Mouse (Mus musculus) C2C12 (cell line): Measurements from ENCODE around the gene Prtg.

Experiments used
- CTCF ChIP-seq: IDR thresholded peaks from one replicate; pipeline ENCODE4 v1.5.1; 2011; ENCODE audit not compliant: control insufficient read depth, insufficient read depth, insufficient read length
- FOSL1 ChIP-seq: IDR thresholded peaks from one replicate; pipeline ENCODE4 v1.8.0; 2011; ENCODE audit warnings: mild to moderate bottlenecking, low read length; ENCODE audit not compliant: poor library complexity, insufficient read depth, severe bottlenecking
- MAX ChIP-seq: IDR thresholded peaks from one replicate; pipeline ENCODE4 v1.6.1; 2011; ENCODE audit warnings: mild to moderate bottlenecking, control low read depth
- MYOG ChIP-seq: IDR thresholded peaks from one replicate; pipeline ENCODE4 v1.6.1; 2011; ENCODE audit not compliant: control insufficient read depth, insufficient read length; ENCODE audit errors: extremely low read depth
- USF1 ChIP-seq: IDR thresholded peaks from one replicate; pipeline ENCODE4 v1.6.1; 2011; ENCODE audit warnings: low read depth, mild to moderate bottlenecking, control low read depth, moderate library complexity

DNA sequence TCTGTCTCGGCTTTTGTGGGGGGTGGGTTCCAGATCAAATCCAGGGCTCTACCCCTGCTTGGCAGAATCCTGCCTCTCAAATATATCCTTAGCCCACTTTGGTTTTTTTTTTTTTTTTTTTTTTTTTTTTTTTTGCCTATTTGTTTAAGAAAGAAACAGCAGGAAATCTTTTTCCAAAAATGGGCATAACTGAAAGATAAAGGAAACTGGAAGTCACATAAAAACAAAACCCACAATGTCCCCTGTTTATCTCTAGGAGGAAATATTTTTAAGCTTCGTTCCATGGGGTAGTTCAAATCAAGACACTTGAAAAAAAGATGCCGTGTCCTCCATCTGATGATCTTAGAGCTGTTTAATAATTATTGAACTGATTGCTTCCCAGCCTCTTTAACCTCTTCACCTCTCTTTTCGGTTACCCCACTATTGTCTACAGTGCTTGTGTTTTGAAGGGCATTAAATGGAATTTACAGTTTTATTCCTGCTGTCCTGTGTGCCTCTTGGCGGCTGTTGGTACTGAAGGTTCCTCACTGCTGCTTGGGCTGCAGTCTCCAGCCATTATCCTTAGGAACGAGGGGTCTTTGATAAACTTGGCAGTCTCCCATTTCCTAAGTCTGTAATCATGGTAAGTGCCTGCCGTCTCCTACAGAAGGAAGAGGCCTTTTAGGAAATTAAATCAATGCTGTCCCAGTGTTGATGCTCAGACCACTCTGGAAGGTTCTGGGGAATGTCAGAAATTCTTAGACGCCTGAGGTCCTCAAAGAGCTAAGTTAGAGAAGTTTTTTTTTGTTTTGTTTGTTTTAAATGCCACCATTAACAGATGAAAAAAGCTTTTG is 65.8 kb downstream of the Prtg start:
- TF ChIP-seq USF1, result no peak
- no peak for TF ChIP-seq CTCF
- TF ChIP-seq MYOG, result no peak
- no peak for TF ChIP-seq MAX
- TF ChIP-seq FOSL1, result no peak
